Mouse (Mus musculus) macrophage (primary cell): ENCODE results near the gene Pmf1. TPM values are rescaled to one million over a fixed set of nuclear protein-coding genes. Genes with fewer than 3 reads are reported as not detected.

Experiments used
- H3K27ac ChIP-seq: fragments of 350-480 bp; formaldehyde crosslinking; 2 replicates; pipeline ENCODE4 v1.9.0; 2021
- H3K36me3 ChIP-seq: fragments of 350-480 bp; formaldehyde crosslinking; 2 replicates; pipeline ENCODE4 v1.9.0; 2021; ENCODE audit errors: inconsistent target
- H3K4me3 ChIP-seq: fragments of 350-480 bp; formaldehyde crosslinking; 2 replicates; pipeline ENCODE4 v1.9.0; 2021; ENCODE audit errors: inconsistent target
- H3K79me2 ChIP-seq: fragments of 350-480 bp; formaldehyde crosslinking; 2 replicates; pipeline ENCODE4 v1.9.0; 2021; ENCODE audit errors: inconsistent target
- WGBS: methylation state at CpG from one replicate; pipeline ENCODE4 v1.1.7; 2026; ENCODE audit warnings: inconsistent platforms; ENCODE audit not compliant: missing documents; 5-methylcytosine and 5-hydroxymethylcytosine counted together
- polyA plus RNA-seq: library from polyadenylated mRNA; stranded (reverse); fragments of 250-400 nt; gene quantifications from 3 replicates; pipeline ENCODE4 v1.2.4, GENCODE M21; 2018; ENCODE audit warnings: inconsistent platforms
- total RNA-seq, 78 experiments: library from RNA; depleted of rRNA; stranded (reverse); fragments of 250-400 nt; gene quantifications; 1 replicate in 9 of 78; 2 replicates in 24 of 78; 3 replicates in 43 of 78; 4 replicates in 2 of 78; pipeline ENCODE4 v1.2.4; 2018; ENCODE audit warnings: inconsistent platforms in 56 of 78

Gene Pmf1
- total RNA-seq (2018; cell fraction: chromatin; rRNA removed): 10 to 100 TPM in 18 of 26 experiments, 1 to 10 TPM in 8; 3.6 to 33.6 (median 15.7) TPM
- 10 to 100 TPM; 11.9 to 27.4 (median 19.5) TPM for total RNA-seq (2018; cell fraction: cytosol; rRNA removed)
- 10 to 100 TPM in 15 of 26 experiments, 1 to 10 TPM in 11; 4.3 to 40.2 (median 12.1) TPM for total RNA-seq (2018; cell fraction: nucleus; rRNA removed)
- polyA plus RNA-seq: 20.9 to 38.7 TPM (median 26.5 TPM) in 3 replicates

DNA sequence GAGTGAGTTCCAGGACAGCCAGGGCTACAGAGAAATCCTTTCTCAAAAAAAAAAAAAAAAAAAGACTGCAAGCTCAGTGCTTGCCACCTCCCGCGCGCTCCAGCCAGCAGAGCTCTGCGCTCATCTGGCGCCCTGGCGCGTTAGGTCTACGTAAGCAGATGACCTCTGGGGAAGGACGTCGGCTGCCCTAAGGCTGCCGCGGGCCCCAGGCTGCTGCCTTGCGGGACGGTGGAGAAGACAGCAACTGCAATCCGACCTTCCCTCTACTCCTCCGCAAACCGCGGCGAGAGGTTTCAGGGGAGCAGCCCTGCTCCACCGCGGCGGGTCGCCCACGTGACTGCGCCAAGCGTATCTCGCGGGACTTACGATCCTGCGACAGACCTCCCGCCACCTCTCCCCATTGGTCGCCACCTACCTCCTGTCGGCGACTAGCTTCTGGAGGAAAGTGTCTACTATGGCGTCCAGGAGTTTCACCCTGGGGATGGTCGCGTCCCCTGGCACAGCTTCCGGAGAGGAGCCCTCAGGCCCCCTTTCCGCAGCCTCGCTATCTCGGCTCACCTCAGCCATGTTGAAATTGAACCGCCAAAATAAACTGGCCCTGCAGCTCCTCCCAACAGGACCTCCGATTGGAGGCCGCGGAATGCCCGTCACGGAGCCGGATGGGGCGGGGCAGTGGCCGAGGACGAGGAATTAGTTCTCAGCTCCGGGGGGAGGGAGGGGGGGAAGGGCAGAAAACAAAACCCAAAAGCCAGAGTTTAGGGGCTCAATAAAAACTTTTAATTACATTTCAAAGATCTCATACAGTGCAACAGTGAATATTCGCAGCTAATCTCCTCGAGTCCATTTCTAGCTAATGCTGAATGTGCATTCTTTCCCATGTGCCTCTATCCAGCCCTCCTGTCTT lies at the start of gene Pmf1:
Gene Pmf1, minus strand, starts transcription at position 591 of the 904 bp plus-strand sequence.
- peaks cover 58% of the 10 kb centered on the region for H3K79me2 ChIP-seq
- H3K4me3 ChIP-seq: peak within 1 kb of the TSS; percentile 60
- peak within 1 kb of the TSS; percentile 88 for H3K27ac ChIP-seq
- H3K36me3 ChIP-seq: peaks cover 20% of the 10 kb centered on the region
- WGBS: under 1% methylated on average over 54 of the region's 54 CpGs

GRCm38 (mm10) chr3:88458778-88459219 lies 48.7 kb upstream of the Pmf1 start:
- WGBS: 41% methylated on average over 11 of the region's 14 CpGs
- H3K4me3 ChIP-seq: no peak overlapping the region
- H3K27ac ChIP-seq: peak overlapping the region; percentile 70; the same call in 1 of the 2 replicates
- peaks cover 1% of the 10 kb centered on the region; the same call in 1 of the 2 replicates for H3K79me2 ChIP-seq
- no peaks in the 10 kb centered on the region for H3K36me3 ChIP-seq

- Histone ChIP-seq H3K27ac (no peak overlapping the region), H3K36me3 (no peaks in the 10 kb centered on the region; the same call in 1 of the 2 replicates), H3K4me3 (no peak overlapping the region), H3K79me2 (peaks cover 10% of the 10 kb centered on the region; the same call in 1 of the 2 replicates)
- 89% methylated on average over 7 of the region's 7 CpGs for WGBS
Observed at GRCm38 (mm10) chr3:88456746-88457532, 46.8 kb upstream of the Pmf1 start.

DNA sequence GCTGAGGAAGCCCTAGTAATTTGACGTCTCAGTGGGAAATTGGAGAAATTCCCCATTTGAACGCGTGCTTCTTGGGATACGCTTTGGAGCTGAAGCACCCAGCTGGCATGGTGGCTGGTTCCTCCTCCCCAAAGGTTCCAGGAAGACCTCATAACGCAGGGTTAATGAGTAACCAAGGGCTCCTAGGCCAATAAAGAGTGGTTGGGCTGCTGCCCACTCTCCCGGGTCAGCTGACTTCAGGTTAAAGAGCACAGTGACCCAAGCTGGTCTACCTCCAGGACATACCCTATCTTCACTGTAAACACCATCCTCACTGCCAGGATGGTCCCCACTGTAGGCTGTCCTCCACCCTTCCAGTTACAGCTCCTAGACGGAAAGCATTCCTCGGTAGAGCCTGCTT lies 46.2 kb upstream of the Pmf1 start:
- no peak overlapping the region for H3K4me3 ChIP-seq
- no peak overlapping the region for H3K27ac ChIP-seq
- 96% methylated on average over 8 of the region's 8 CpGs for WGBS
- peaks cover 10% of the 10 kb centered on the region; the same call in 1 of the 2 replicates for H3K79me2 ChIP-seq
- H3K36me3 ChIP-seq: peaks cover 3% of the 10 kb centered on the region; the same call in 1 of the 2 replicates

DNA sequence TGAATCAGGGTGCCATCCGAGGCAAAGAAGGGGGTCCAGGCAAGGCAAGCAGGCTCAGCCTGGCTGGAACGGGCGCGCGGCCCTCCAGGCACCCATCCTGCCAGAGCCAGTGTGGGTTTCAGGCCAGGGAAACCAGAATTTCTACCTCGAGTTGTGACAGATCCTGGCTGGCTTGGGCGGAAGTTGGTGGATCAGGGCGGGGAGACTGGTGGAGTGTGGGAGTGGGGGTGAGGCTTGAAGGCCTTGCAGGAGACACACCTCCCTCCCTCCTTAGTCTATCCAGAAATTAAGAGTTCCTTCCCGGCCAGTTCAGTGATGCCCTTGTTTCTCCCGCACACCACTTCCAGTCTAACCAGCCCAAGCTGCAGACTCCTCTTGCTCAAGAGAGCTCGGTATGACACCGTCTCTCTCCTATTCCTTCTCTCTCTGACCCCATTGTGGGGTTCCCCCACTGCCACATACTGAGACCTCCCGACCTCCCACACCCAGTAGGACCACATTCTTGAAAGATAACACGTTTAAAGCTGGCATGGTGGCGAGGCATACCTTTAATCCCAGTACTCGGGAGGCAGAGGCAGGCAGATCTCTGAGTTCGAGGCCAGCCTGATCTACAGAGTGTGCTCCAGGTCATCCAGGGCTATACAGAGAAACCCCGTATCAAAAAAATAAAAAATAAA lies 45.6 kb upstream of the Pmf1 start:
- peak overlapping the region; percentile 27; the same call in 1 of the 2 replicates for H3K27ac ChIP-seq
- no peak overlapping the region for H3K4me3 ChIP-seq
- 65% methylated on average over 18 of the region's 18 CpGs for WGBS

DNA sequence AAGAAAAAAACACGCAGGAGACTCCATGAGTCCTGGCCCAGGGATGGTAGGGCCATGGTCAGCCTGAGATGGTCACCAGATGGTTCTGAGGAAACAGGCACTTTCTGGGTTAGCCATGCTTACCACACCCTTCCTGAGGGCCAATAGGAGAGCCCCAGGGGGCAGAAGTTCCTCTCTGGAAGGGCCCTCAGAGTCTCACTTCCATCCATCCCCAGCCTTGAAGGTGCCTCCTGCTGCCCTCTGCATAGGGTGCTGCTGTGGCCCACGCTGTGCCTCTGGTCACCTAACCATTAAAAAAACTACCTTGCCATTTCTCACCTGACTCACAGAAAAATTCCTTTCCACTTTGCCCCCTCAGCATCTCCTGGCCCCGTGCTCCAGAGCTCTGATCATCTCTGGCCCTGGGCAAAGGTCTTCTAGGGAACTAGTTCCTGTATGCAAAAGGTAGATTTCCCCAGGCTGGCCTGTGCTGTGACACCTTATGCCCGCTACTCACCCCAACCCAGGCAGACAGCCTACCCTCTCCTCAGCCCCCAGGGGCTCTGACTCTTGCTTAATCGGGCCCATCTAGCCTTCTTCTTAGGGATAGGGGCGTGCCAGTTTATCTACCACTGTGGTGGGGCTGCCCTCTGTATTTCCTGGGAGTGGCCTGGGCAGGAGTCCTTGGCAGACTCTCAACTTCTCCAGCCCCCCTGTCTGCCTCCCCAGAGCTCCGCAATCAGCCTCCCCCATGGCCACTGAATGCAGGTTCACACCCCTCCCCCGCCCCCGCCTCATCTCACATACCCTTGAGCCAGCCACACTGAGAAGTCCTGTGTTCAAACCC lies 44.8 kb upstream of the Pmf1 start:
- WGBS: 37% methylated on average over 7 of the region's 9 CpGs
- peak overlapping the region; percentile 10; the same call in 1 of the 2 replicates for H3K4me3 ChIP-seq
- H3K36me3 ChIP-seq: peaks cover 4% of the 10 kb centered on the region; the same call in 1 of the 2 replicates
- H3K27ac ChIP-seq: peak overlapping the region; percentile 27
- peaks cover 10% of the 10 kb centered on the region; the same call in 1 of the 2 replicates for H3K79me2 ChIP-seq

More for the DNA sequence above, 45.6 kb upstream of the Pmf1 start:
- Histone ChIP-seq H3K36me3 (peaks cover 4% of the 10 kb centered on the region; the same call in 1 of the 2 replicates), H3K79me2 (peaks cover 10% of the 10 kb centered on the region; the same call in 1 of the 2 replicates)

GRCm38 (mm10) chr3:88453986-88454385 lies 43.9 kb upstream of the Pmf1 start:
- H3K4me3 ChIP-seq: peak overlapping the region; percentile 10; the same call in 1 of the 2 replicates
- H3K27ac ChIP-seq: peak overlapping the region; percentile 27
- H3K79me2 ChIP-seq: peaks cover 10% of the 10 kb centered on the region; the same call in 1 of the 2 replicates
- 36% methylated on average over 8 of the region's 8 CpGs for WGBS
- H3K36me3 ChIP-seq: peaks cover 7% of the 10 kb centered on the region; the same call in 1 of the 2 replicates

GRCm38 (mm10) chr3:88453369-88453768 lies 43.2 kb upstream of the Pmf1 start:
- H3K27ac ChIP-seq: no peak overlapping the region
- WGBS: 43% methylated on average over 8 of the region's 8 CpGs
- peaks cover 10% of the 10 kb centered on the region; the same call in 1 of the 2 replicates for H3K79me2 ChIP-seq
- H3K36me3 ChIP-seq: peaks cover 7% of the 10 kb centered on the region; the same call in 1 of the 2 replicates
- no peak overlapping the region for H3K4me3 ChIP-seq

DNA sequence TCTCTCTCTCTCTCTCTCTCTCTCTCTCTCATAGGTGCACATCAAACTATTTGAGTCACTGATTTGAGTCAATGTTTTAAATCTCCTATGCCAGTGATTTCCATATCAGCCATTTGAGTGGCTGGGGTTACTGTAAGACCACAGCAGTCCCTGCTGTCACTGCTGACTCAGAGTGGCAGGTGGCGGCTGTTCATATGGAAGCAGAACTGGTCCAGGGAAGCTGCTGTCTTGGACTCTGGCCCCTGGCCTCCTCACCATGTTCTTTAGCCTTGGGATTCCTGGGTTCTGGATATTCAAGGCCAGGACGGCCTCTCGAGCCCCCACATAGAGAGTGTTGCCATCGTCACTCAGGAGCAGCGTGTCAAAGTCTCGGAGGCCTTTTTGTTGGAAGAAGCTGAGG lies 42.6 kb upstream of the Pmf1 start:
- Histone ChIP-seq H3K4me3 (no peak overlapping the region), H3K27ac (no peak overlapping the region), H3K36me3 (peaks cover 7% of the 10 kb centered on the region; the same call in 1 of the 2 replicates), H3K79me2 (peaks cover 10% of the 10 kb centered on the region; the same call in 1 of the 2 replicates)
- 95% methylated on average over 6 of the region's 6 CpGs for WGBS

GRCm38 (mm10) chr3:88452246-88452645 lies 42.1 kb upstream of the Pmf1 start:
- Histone ChIP-seq H3K4me3 (no peak overlapping the region), H3K79me2 (peaks cover 10% of the 10 kb centered on the region; the same call in 1 of the 2 replicates), H3K27ac (no peak overlapping the region), H3K36me3 (peaks cover 7% of the 10 kb centered on the region; the same call in 1 of the 2 replicates)
- 44% methylated on average over 5 of the region's 5 CpGs for WGBS

DNA sequence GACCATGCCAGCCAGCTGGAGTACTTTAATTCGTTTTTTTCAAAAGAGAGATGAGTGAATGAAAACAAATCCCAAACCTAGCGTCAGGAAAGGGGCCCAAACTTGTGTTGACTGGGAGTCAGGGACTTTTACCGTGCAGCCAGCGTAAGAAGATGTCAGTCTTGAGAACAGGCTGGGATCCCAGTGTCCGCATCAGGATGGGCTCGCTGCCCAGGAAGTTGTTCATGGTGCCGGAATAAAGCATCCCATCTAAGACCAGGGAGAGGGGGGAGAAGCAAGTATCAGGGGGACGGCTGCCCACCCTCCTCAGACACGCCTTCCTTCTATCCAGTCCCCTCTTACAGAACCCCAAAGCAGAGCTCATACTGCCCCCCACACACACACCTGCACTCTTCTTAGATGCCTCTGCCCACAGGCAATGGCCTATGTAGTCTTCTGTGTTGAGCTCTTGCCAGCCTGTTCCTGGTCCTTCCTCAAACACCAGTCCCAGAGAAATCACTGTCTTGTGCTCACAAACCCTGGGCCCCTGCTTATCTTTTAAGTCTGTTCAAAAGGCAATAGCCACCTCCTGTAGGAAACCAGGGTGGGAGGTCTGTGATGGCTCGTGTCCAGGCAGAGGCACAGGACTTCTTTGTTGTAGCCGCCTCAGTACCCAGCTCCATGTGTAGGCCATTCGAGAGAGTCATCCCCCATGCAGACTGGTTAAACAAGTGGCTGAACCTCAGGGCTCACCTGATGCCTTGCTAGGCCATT lies 40.4 kb upstream of the Pmf1 start:
- H3K4me3 ChIP-seq: no peak overlapping the region
- 91% methylated on average over 12 of the region's 12 CpGs for WGBS
- peaks cover 7% of the 10 kb centered on the region; the same call in 1 of the 2 replicates for H3K36me3 ChIP-seq

GRCm38 (mm10) chr3:88449395-88450023 lies 39.4 kb upstream of the Pmf1 start:
- Histone ChIP-seq H3K36me3 (peaks cover 7% of the 10 kb centered on the region; the same call in 1 of the 2 replicates), H3K4me3 (no peak overlapping the region), H3K79me2 (peaks cover 10% of the 10 kb centered on the region; the same call in 1 of the 2 replicates), H3K27ac (no peak overlapping the region)
- WGBS: 80% methylated on average over 21 of the region's 21 CpGs

More for the DNA sequence above, 40.4 kb upstream of the Pmf1 start:
- Histone ChIP-seq H3K79me2 (peaks cover 10% of the 10 kb centered on the region; the same call in 1 of the 2 replicates), H3K27ac (no peak overlapping the region)
